ENCODE assay signal across 18 mouse cellular contexts in the genomic region with DNA sequence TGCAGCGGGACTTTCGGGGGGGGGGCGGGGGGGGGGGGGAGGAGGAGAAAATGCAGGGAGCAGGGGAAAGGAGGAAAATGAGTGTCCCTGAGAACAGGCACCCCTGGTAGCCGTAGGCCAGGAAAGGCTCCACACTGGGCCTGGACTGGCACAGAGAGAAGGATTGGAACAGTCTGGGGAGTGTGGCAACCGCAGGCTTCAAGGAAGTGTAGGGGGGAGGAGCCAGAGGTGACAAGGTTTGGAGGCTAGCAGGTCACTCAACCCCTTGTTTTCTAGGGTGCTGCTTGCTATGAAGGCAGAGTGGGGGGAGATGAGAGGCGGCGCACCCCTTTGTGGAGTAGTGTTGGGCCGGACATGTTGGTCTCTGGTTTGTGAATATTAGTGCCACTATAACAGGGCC.
DNase-seq lines count a peak whose midpoint lies in the region; ATAC-seq and TF ChIP-seq lines count a peak whose summit lies in the region.
"Had no signal": no experiment of that assay in that cellular context is flagged by ENCODE, and none has a peak within 500 bp of the region (broad histone marks: within the 10 kb centered on the region; RNA-seq: fewer than 3 reads in every experiment).

No protein-coding gene starts in this region.

- intact Hi-C loops in gastrocnemius, adult 2 months (cut with DNase I): no loop called here
- intact Hi-C loops in heart, postnatal 14 days (cut with DNase I): loop anchor here (5.0 kb wide), 1 partner anchor 82 kb away; no protein-coding TSS in a partner anchor
- intact Hi-C loops in left cerebral cortex, postnatal 36 days (cut with DNase I): no loop called here

- H3K9ac ChIP-seq in heart, embryonic 13.5 days: peak overlapping the region; percentile 63; the same call in 1 of the 2 replicates
- H3K9ac ChIP-seq: embryonic facial prominence, embryonic 12.5 days; forebrain, embryonic 15.5 days; hindbrain, embryonic 14.5 days; intestine, embryonic 15.5 days had no signal

- TF ChIP-seq CTCF in gastrocnemius, adult 2 months (IDR thresholded peaks at IDR 0.05): no peak

- no peak for ATAC-seq in heart, embryonic 13.5 days (ENCODE audit: extremely low read depth, insufficient number of reproducible peaks, low FRiP score, low TSS enrichment)
- peak; percentile 43 for ATAC-seq in granulocyte monocyte progenitor cell, adult 5-6 weeks (replicated peaks; ENCODE audit: poor library complexity, severe bottlenecking)
- ATAC-seq: CD4-positive, CD25-positive, alpha-beta regulatory T cell, adult 4 months; forebrain, embryonic 15.5 days; intestine, embryonic 15.5 days had no signal

- no peak overlapping the region for H3K4me3 ChIP-seq in gastrocnemius, adult 2 months
- H3K4me3 ChIP-seq in heart, embryonic 13.5 days: no peak overlapping the region
- H3K4me3 ChIP-seq: embryonic facial prominence, embryonic 12.5 days; forebrain, embryonic 15.5 days; hindbrain, embryonic 10.5 days; intestine, embryonic 15.5 days had no signal

- H3K4me2 ChIP-seq in heart, embryonic 13.5 days: no peak overlapping the region
- H3K4me2 ChIP-seq: embryonic facial prominence, embryonic 12.5 days; forebrain, embryonic 15.5 days; hindbrain, embryonic 14.5 days; intestine, embryonic 15.5 days had no signal

- peaks cover 40% of the 10 kb centered on the region for H3K36me3 ChIP-seq in heart, embryonic 13.5 days
- H3K36me3 ChIP-seq: forebrain, embryonic 15.5 days; intestine, embryonic 15.5 days had no signal

- no peaks in the 10 kb centered on the region for H3K27me3 ChIP-seq in heart, embryonic 13.5 days (replicated peaks)
- H3K27me3 ChIP-seq: embryonic facial prominence, embryonic 12.5 days; forebrain, embryonic 15.5 days; intestine, embryonic 15.5 days had no signal

- no peaks in the 10 kb centered on the region for H3K9me3 ChIP-seq in heart, embryonic 13.5 days
- H3K9me3 ChIP-seq: embryonic facial prominence, embryonic 12.5 days; forebrain, embryonic 15.5 days; hindbrain, embryonic 10.5 days; intestine, embryonic 15.5 days had no signal

- H3K4me1 ChIP-seq in heart, embryonic 13.5 days: peaks cover 96% of the 10 kb centered on the region

- peak overlapping the region; percentile 21 for H3K27ac ChIP-seq in gastrocnemius, adult 2 months
- H3K27ac ChIP-seq in heart, embryonic 13.5 days (replicated peaks): no peak overlapping the region
- H3K27ac ChIP-seq: embryonic facial prominence, embryonic 12.5 days; forebrain, embryonic 15.5 days; hindbrain, embryonic 10.5 days; hindbrain, embryonic 14.5 days; intestine, embryonic 15.5 days had no signal

- peak; percentile 74 for DNase-seq in cerebellum, adult 11-12 months
- DNase-seq in cerebellum, postnatal 10 days: no peak
- DNase-seq in gastrocnemius, adult 2 months: no peak
- DNase-seq in gastrocnemius, postnatal 10 days: no peak
- DNase-seq in heart, postnatal 14 days: no peak
- no peak for DNase-seq in left cerebral cortex, postnatal 36 days (ENCODE audit: low spot score in 2 of 2)
- DNase-seq: adrenal gland, postnatal 10 days; B cell, adult 2 months; gastrocnemius, postnatal 14 days; kidney, adult 18-20 months had no signal

- WGBS in heart, embryonic 13.5 days: 81% methylated on average over 5 of the region's 8 CpGs
